Mouse (Mus musculus): ENCODE measurements around the gene Ascl4.

Gene Ascl4

GRCm38 (mm10) chr10:85969894-85970620, 42.6 kb downstream of the Ascl4 start:
- DNase-seq (ENCODE audit: low spot score) = no peak

- no peak for DNase-seq (ENCODE audit: low spot score)
These were observed 44.3 kb downstream of the Ascl4 start for GRCm38 (mm10) chr10:85971826-85972225.

GRCm38 (mm10) chr10:85972915-85973314, 45.4 kb downstream of the Ascl4 start:
- DNase-seq (ENCODE audit: low spot score) = no peak

- DNase-seq (ENCODE audit: low spot score) = no peak
These were observed 62.1 kb downstream of the Ascl4 start for GRCm38 (mm10) chr10:85989412-85990115.

GRCm38 (mm10) chr10:85992412-85992811, 64.9 kb downstream of the Ascl4 start:
- no peak for DNase-seq (ENCODE audit: low spot score)

GRCm38 (mm10) chr10:85993836-85994235, 66.4 kb downstream of the Ascl4 start:
- DNase-seq (ENCODE audit: low spot score) = no peak

GRCm38 (mm10) chr10:85994543-85995104, 67.1 kb downstream of the Ascl4 start:
- DNase-seq (ENCODE audit: low spot score) = no peak
